Mouse (Mus musculus) midbrain, embryonic 16.5 days (tissue): ENCODE data around the gene Zfp989. TPM values are rescaled to one million over a fixed set of nuclear protein-coding genes. Genes with fewer than 3 reads are reported as not detected.
"Not testable (repeated sequence)": the region's sequence is repeated elsewhere in the genome, so short reads cannot be mapped to it uniquely, and the experiment has no call there.

Experiments
- ATAC-seq: fragments of 200-750 bp; cut with Nextera tagmentation; 2 replicates; pipeline ENCODE4 v1.8.0; 2017; ENCODE audit warnings: moderate TSS enrichment
- H3K27ac ChIP-seq: fragments of 300-500 bp; sonication (generic); 2 replicates; pipeline ENCODE4 v1.5.1; 2014; ENCODE audit warnings: mild to moderate bottlenecking, low read length, mixed read lengths
- H3K27me3 ChIP-seq: fragments of 300-500 bp; sonication (generic); 2 replicates; pipeline ENCODE4 v1.6.1; 2014; ENCODE audit warnings: low read depth, low read length, mixed read lengths; ENCODE audit not compliant: control insufficient read depth, insufficient read depth
- H3K36me3 ChIP-seq: fragments of 300-500 bp; sonication (generic); 2 replicates; pipeline ENCODE4 v1.6.1; 2014; ENCODE audit warnings: mild to moderate bottlenecking, low read length, moderate library complexity, mixed read lengths; ENCODE audit not compliant: control insufficient read depth, insufficient read depth
- H3K4me1 ChIP-seq: fragments of 300-500 bp; sonication (generic); 2 replicates; pipeline ENCODE4 v1.6.1; 2014; ENCODE audit warnings: mild to moderate bottlenecking, low read length, mixed read lengths; ENCODE audit not compliant: control insufficient read depth, insufficient read depth
- H3K4me2 ChIP-seq: fragments of 300-500 bp; sonication (generic); 2 replicates; pipeline ENCODE4 v1.6.1; 2014; ENCODE audit warnings: mild to moderate bottlenecking, low read length, mixed read lengths
- H3K4me3 ChIP-seq: fragments of 300-500 bp; sonication (generic); 2 replicates; pipeline ENCODE4 v1.5.1; 2014; ENCODE audit warnings: low read depth, mild to moderate bottlenecking, low read length, moderate library complexity, mixed read lengths
- H3K9ac ChIP-seq: fragments of 300-500 bp; sonication (generic); 2 replicates; pipeline ENCODE4 v1.6.1; 2014; ENCODE audit warnings: low read depth, low read length, mixed read lengths
- H3K9me3 ChIP-seq: fragments of 300-500 bp; sonication (generic); replicated peaks from 2 replicates; pipeline ENCODE4 v1.6.1; 2014; ENCODE audit warnings: mild to moderate bottlenecking, low read length, mixed read lengths; ENCODE audit not compliant: control insufficient read depth, poor library complexity, severe bottlenecking
- WGBS: fragments of 180-500 bp; shearing (Covaris S2); extraction: QIAGEN DNeasy Blood & Tissue Kit; methylation state at CpG from one replicate; pipeline ENCODE4 v1.1.7; 2014; 5-methylcytosine and 5-hydroxymethylcytosine counted together
- polyA plus RNA-seq: library from polyadenylated mRNA; unstranded; fragments of >200 nt; fragmentation: Nextera tagmentation; extraction: Ambion mirVana; gene quantifications from 2 replicates; pipeline ENCODE4 v1.2.1, GENCODE M21; 2015

Zfp989 gene
- 0.13 TPM in 1 of 2 replicates, not detected in the other for polyA plus RNA-seq

DNA sequence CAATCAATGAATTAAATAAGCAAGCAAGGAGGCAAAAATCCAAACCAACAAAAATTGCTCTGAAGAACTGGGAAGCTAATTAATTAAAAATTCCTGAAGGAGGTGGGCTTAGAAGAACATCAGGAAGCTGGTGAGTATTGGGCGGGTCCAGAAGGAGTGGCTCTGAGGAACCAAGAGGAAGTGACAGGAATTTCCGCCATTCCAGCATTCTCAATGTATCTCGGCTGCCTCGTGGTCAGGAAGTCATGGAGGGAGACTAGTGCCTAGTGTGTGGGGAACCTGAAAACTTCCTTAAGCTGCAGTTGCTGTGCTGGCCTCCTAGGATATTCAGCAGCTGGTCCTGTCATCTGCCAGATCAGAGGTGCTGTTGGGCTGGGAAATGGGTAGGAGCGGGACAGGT, at the start of gene Zfp989:
Gene Zfp989, plus strand, starts transcription at position 220 of the 400 bp plus-strand sequence.
- WGBS: 87% methylated on average over 5 of the region's 5 CpGs
- H3K4me3 ChIP-seq, H3K9me3 ChIP-seq, H3K27ac ChIP-seq, ATAC-seq, H3K27me3 ChIP-seq, H3K9ac ChIP-seq, H3K4me1 ChIP-seq, H3K36me3 ChIP-seq, H3K4me2 ChIP-seq: not testable (repeated sequence)

DNA sequence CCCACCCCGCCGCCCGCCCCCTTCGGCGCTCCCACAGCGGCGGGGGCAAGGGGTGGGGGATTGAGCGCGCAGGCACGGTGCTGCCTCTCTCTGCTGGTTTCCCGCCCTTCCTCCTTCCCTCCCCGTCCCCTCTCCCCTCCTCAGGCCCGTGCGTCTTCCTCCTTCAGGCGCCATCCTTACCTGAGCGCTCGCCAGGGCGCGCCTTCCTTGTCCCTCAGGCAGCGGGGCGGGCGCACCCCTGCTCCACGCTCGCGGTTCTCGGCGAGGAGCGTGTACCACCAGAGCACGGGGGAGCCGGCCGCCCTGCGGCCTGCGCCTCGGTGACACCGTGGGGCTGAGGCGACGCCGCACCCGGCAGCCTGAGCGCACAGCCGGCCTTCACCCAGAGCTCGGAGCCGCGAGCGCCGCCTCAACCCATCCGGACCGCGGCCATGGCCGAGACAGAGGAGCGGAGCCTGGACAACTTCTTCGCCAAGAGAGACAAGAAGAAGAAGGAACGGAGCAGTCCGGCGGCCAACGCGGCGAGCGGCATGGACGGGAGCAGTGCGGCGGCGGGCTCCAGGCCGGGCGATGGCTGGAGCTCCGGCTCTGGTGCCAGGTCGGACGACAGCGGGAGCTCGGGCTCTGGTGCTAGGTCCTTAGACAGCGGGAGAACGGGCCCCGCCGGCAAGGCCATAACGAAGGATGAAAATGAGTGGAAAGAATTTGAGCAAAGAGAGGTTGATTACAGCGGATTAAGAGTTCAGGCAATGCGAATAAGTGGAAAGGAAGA, 39.3 kb upstream of the Zfp989 start:
- H3K4me1 ChIP-seq: no peaks in the 10 kb centered on the region
- H3K27ac ChIP-seq: no peak overlapping the region
- peak overlapping the region; percentile 26; the same call in 1 of the 2 replicates for H3K4me2 ChIP-seq
- H3K27me3 ChIP-seq: no peaks in the 10 kb centered on the region
- 0 out of 2 replicates have a peak, but pooled peaks have one; percentile 28 for ATAC-seq
- no peaks in the 10 kb centered on the region for H3K36me3 ChIP-seq
- peak overlapping the region; percentile 22 for H3K4me3 ChIP-seq
- 9% methylated on average over 77 of the region's 77 CpGs for WGBS
- peaks cover 32% of the 10 kb centered on the region for H3K9me3 ChIP-seq
- no peak overlapping the region for H3K9ac ChIP-seq

DNA sequence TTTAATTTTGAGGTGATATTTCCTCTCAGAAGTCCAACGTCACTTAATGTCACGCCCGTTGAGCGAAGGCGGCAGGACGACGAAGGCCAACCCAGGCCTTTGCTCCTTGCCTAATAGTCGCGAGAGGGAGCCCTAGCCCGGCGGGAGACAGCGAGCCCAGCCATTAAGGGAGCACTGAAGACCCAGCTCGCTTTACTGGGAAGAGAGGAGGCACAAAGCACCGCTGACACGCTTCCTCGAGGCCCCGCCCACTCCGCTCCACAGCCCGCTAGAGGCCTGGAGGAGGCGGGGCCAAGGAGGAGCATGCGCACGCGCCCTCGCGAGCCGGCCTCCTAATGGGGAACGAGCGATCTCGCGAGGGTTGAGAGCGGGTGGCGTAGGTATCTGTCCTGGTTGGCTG, 30.1 kb upstream of the Zfp989 start:
- not testable (repeated sequence) for H3K4me1 ChIP-seq, H3K27ac ChIP-seq, H3K4me2 ChIP-seq, H3K36me3 ChIP-seq, H3K4me3 ChIP-seq, H3K27me3 ChIP-seq, H3K9ac ChIP-seq, H3K9me3 ChIP-seq, ATAC-seq
- 65% methylated on average over 32 of the region's 32 CpGs for WGBS

DNA sequence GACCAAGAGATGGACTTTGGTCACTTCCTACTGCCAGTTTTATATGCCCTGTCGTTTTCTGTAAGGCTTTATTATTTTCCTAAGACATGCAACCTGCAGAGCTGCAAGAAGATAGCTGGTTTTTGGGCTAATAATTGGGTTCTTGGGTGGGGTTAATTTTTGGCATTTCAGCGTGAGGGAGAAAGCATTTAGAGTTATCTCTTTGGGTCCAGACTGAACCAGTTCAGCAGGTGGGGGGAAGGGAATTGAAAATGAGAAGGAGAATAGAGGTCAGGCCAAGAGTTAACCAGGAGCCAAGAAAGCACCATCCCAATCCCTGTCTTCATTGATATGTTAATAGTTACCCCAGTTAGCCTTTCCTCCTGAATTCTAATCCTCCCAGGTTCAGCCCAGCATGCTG, 4.8 kb downstream of the Zfp989 start:
- not testable (repeated sequence) for H3K4me2 ChIP-seq, H3K9ac ChIP-seq, H3K36me3 ChIP-seq, H3K27ac ChIP-seq, H3K4me1 ChIP-seq, H3K27me3 ChIP-seq, H3K9me3 ChIP-seq, ATAC-seq, H3K4me3 ChIP-seq
- WGBS: 9% methylated on average over 2 of the region's 2 CpGs

DNA sequence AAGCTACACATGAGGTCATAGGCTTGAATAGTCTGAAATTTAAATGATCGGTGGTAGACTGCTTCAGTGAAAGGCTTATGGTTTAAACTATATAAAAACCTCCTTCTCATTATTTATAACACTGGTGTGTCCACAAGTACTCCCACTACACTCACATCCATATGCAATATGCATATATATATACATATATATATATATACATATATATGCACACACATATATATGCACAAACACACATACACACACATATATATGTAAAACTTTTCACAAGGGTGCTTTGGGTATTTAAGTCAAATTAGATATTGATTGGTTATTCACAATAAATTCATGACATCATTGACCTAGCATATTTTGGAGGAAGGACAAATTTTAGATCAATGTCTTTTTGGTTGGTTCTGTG, 46.6 kb downstream of the Zfp989 start:
- not testable (repeated sequence) for H3K27me3 ChIP-seq, ATAC-seq, H3K9ac ChIP-seq, H3K4me2 ChIP-seq, H3K27ac ChIP-seq, H3K4me1 ChIP-seq, H3K9me3 ChIP-seq, H3K36me3 ChIP-seq, H3K4me3 ChIP-seq
- WGBS: no CpG with 5 or more reads among the region's 1 CpGs

- not testable (repeated sequence) for ATAC-seq, H3K27ac ChIP-seq
Measured at GRCm38 (mm10) chr4:147021550-147021949, 49.8 kb downstream of the Zfp989 start, which contains the start of gene Rex2. Rex2 (plus strand) TSS chr4:147021850.

GRCm38 (mm10) chr4:147026374-147026773, 54.6 kb downstream of the Zfp989 start:
- not testable (repeated sequence) for H3K27ac ChIP-seq, H3K9ac ChIP-seq, H3K27me3 ChIP-seq, H3K36me3 ChIP-seq, H3K4me1 ChIP-seq, H3K4me2 ChIP-seq, ATAC-seq, H3K9me3 ChIP-seq, H3K4me3 ChIP-seq
- 62% methylated on average over 1 of the region's 1 CpGs for WGBS

More at GRCm38 (mm10) chr4:147021550-147021949, 49.8 kb downstream of the Zfp989 start, which contains the start of gene Rex2:
- WGBS: no CpG with 5 or more reads among the region's 6 CpGs
- not testable (repeated sequence) for H3K9ac ChIP-seq, H3K27me3 ChIP-seq, H3K4me3 ChIP-seq, H3K9me3 ChIP-seq, H3K4me1 ChIP-seq, H3K36me3 ChIP-seq, H3K4me2 ChIP-seq

- not testable (repeated sequence) for H3K36me3 ChIP-seq, H3K4me1 ChIP-seq, H3K27me3 ChIP-seq, H3K9ac ChIP-seq, H3K27ac ChIP-seq, H3K9me3 ChIP-seq, H3K4me2 ChIP-seq, ATAC-seq, H3K4me3 ChIP-seq
- 95% methylated on average over 1 of the region's 2 CpGs for WGBS
Measured at GRCm38 (mm10) chr4:147031308-147032036, 59.7 kb downstream of the Zfp989 start.
